Mouse (Mus musculus): Measurements from ENCODE around the gene Map3k5.
"Not testable (repeated sequence)": the region's sequence is repeated elsewhere in the genome, so short reads cannot be mapped to it uniquely, and the experiment has no call there.

Map3k5 gene

GRCm38 (mm10) chr10:19966597-19966996, 32.3 kb downstream of the Map3k5 start:
- DNase-seq (ENCODE audit: low spot score), result no peak

DNA sequence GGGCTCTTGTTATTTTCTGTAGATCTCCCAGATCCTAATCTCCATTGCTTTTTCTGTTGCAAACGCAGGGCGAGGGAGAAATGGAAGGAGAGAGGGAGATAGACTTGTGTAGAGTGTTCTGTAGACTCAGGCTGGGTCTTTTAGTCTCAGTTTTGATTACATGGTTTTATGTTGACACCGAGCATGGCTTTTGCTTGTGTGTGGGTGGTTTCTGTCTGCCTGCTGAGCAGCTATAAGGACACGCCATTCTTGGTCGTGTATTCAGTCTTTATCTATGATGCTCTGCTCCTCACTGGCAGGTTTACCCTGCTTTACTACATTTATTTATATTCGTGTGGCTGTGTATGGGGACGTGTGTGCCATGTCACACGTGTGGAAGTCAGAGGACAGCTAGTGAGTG, 34.2 kb downstream of the Map3k5 start:
- DNase-seq (ENCODE audit: low spot score), result no peak

GRCm38 (mm10) chr10:19969831-19970460, 35.7 kb downstream of the Map3k5 start:
- no peak for DNase-seq (ENCODE audit: low spot score)

DNA sequence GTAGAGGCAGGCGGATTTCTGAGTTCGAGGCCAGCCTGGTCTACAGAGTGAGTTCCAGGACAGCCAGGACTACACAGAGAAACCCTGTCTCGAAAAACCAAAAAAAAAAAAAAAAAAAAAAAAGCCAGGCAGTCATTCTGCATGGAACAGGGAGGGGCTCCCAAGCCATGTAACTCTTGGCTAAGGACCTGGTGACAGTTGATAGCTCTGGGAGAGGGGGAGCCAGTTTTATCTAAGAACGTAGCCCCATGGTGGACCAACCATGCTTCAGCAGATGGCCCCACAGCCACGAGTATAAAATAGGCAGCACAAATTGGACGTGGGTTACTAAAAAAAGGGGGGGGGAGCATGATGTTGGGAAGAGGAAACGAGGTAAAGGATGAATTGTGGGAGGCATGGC, 37.2 kb downstream of the Map3k5 start:
- not testable (repeated sequence) for DNase-seq (ENCODE audit: low spot score)

DNA sequence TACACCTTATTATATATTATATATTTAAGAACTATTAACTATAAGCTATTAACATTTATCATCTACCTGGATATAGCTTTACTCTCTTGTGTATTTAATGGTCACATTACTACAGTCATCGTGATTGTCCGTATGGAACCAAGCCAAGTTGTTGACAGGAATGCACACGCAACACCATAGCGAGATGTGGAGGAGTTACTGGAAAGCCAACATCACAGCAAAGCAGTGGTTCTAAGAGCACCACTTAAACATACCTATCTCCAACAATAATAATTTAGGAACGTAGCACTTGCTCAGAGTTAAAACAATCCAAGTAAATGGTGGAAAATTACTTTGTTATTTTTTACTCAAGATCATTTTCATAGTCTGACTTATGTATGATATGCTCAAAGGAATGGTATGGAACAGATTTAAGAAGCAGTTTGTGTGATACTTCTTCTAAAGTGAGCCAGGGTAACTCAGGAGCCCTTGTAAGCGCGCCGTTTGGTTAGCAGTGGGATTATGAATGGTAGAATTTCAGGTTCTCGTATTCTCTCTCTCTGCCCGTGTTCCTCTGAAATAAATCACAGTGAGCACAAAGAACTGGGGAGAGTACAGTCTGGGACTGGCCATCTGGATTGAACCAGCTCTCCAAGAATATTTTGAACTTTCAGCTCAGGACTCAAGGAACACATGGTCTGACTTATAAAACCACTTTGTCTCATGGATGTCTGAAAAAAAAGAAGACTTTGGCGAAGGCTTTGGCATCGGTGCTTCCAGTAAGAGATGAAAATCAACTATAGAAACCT, 39.2 kb downstream of the Map3k5 start:
- DNase-seq (ENCODE audit: low spot score), result no peak

DNA sequence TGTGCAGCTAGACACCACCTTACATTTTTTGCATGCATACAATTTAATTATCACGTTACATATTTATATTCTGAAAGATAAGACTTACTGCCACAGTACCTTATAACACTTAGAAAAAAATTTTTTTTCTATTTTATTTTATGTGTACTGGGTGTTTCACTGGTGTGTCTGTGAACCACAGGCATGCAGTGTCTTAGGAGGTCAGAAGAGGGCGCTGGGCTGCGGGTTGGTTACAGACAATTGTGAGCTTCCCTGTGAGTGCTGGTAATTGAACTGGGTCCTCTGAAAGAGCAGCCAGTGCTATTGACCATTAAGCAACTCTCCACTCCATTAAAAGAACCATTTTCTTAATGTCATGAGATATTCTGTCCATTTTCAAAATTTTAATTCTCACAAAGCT, 43.3 kb downstream of the Map3k5 start:
- no peak for DNase-seq (ENCODE audit: low spot score)

DNA sequence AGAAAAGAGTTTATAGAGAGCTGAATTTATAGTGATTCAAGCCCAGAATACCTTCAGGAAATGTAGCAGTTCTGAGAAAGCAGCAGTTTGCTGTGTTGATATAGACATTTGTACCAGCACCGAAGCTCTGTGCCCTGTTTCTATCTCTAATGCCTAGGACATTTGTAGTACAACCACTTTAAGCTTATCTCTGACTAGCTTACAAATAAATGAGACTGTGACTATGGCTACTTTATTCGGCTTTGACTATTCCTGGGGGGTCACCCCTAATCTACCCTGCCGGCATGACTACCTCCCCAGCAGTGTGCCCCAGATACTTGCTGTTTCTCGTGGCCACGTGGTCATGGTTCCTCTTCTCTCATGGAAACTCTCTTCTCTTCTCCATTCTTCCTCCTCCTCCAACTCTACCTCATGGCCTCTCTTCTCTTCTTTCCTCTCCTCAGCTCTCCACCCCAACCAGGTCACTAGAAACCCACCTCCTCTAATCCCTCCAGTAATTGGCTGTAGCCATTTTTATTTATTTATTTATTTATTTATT, 44.5 kb downstream of the Map3k5 start:
- DNase-seq (ENCODE audit: low spot score), result no peak

- no peak for DNase-seq (ENCODE audit: low spot score)
Measured at GRCm38 (mm10) chr10:19987736-19988135, 53.5 kb downstream of the Map3k5 start.

- no peak for DNase-seq (ENCODE audit: low spot score)
Measured at GRCm38 (mm10) chr10:19989986-19990385, 55.7 kb downstream of the Map3k5 start.

- DNase-seq (ENCODE audit: low spot score), result no peak
Measured at GRCm38 (mm10) chr10:19990638-19991037, 56.4 kb downstream of the Map3k5 start.

- no peak for DNase-seq (ENCODE audit: low spot score)
Measured at GRCm38 (mm10) chr10:19991237-19991865, 57.1 kb downstream of the Map3k5 start.

GRCm38 (mm10) chr10:19991866-19992252, 57.6 kb downstream of the Map3k5 start:
- DNase-seq (ENCODE audit: low spot score), result no peak

DNA sequence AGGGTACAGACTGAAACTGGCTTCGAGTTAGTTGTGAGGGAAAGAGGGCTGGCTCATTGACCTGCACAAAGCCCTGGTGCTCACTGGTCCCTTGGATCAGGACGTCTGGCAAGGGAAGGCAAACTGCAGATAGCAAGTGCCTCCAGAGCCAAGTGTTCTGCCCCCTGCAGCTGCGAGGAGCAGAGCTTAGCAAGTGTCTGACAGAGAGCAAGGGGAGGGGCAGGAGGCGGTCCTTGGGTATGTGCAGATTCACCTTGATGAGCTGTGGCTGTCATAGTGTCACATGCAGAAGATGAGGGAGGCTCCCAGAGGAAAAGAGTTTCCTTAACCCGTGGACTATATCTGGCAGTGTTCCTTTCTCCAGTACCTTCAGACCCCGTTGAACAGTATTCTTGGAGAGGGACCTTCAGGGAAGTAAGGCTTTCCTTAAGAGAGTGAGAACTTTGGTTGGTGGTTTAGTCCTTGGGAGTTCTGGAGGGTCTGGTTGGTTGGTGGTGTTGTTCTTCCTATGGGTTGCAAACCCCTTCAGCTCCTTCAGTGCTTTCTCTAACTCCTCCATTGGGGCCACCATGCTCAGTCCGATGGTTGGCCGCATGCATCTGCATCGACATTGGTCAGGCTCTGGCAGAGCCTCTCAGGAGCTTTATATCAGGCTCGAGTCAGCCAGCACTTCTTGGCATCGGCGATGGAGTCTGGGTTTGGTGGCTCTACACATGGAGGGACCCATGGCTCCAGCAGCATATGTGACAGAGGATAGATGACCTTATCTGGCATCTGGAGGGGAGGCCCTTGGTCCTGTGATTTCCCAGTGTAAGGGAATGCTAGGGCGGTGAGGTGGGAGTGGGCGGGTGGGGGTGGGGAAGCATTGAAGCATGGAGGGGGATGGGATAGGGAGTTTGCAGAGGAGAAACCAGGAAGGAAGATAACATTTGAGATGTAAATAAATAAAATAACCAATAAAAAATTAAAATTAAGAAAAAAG, 60.5 kb downstream of the Map3k5 start:
- DNase-seq (ENCODE audit: low spot score), result no peak

DNA sequence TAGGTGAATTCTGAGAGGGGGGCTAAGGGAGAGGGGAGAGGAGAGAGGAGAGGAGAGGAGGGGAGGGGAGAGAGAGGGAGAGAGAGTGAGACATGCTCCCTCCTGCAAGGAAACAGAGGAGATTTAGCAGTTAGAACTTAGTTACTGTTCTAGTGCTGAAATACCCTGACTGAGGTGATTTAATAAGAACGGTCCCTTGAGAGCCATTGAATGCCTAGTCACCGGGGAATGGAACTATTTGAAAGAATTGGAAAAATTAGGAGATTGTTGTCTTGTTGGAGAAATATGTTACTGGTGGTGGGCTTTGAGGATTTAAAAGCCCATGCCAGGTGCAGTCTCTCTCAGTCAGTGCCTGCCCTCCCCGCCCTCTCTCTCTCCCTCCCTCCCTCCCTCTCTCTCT, 61.9 kb downstream of the Map3k5 start:
- no peak for DNase-seq (ENCODE audit: low spot score)

- no peak for DNase-seq (ENCODE audit: low spot score)
Measured at GRCm38 (mm10) chr10:19999703-20000407, 65.6 kb downstream of the Map3k5 start.

DNA sequence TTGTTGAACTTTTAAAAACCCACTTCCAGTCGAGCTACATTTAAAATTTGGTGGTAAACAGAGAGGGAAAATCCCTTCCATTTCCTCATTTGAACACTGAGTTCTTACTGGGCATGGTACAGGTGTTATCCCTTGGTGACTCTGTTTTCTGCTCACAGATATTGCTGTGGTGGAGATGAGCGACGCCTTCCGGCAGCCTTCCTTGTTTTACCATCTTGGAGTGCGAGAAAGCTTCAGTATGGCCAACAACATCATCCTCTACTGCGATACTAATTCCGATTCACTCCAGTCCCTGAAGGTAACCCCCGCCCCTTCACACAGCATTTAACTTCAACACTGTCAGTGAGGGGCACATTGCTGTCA, 66.1 kb downstream of the Map3k5 start:
- no peak for DNase-seq (ENCODE audit: low spot score)

DNA sequence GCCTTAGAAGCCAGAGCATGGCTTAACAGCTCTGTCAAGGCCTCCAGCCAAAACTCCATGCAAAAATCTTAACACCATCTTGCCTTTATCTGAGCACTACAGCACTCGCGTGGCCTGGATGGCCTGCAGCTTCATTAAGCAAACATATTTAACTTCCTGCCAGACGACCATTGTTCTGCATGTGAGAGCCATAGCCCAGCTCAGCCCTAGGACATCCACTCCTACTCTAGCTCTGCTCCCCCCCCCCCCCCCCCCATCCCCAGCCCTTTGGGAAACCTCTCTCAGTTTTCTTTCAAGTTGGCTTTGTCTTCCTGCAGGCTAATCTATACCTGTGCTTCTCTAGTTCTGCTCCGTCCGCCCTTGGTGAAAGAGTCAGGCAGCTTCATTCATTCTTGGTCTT, 67.7 kb downstream of the Map3k5 start:
- no peak for DNase-seq (ENCODE audit: low spot score)

- DNase-seq (ENCODE audit: low spot score), result no peak
Measured at GRCm38 (mm10) chr10:20003006-20003405, 68.7 kb downstream of the Map3k5 start.

DNA sequence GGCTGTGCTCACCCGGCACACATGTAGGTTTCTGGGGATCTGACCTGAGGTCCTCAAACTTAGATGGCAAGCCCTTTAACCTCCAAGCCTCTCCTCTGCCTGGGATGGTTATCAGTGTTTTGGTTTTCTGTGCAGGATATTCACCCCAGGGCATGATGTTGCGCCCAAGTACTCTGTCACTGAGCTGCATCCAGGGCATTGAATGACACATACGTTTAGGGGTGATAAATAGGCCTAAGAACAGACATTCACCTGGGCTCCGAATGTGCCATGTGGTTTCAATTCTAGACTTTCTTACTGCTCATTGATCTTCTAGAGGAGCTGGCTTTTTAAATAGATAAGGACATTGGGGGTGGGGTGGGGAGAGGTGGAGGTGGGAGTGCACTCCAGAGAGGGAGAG, 70.5 kb downstream of the Map3k5 start:
- DNase-seq (ENCODE audit: low spot score), result no peak

DNA sequence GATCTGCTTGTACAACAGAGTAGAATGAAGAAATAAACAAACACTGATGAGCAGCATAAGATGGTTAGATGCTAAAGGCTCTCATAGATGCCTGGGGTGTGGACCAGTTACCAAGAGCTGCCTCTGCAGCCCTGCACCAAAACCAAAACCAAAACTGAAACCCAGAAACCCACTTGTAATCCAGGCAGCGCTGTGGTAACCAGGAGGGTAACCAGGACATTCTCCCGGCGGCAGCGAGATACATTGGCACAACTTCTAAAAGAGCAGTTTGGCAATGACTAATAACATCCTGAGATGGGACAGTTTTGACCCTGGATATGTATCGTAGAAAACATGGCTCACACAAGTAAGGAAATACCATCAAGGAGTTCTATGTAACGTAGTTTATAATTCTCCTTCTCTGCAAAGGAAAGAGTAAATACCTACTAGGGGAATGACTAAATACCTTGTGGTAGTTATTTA, 71.2 kb downstream of the Map3k5 start:
- DNase-seq (ENCODE audit: low spot score), result no peak
